Mouse (Mus musculus): ENCODE measurements around the gene Slc25a43.

The Slc25a43 gene

DNA sequence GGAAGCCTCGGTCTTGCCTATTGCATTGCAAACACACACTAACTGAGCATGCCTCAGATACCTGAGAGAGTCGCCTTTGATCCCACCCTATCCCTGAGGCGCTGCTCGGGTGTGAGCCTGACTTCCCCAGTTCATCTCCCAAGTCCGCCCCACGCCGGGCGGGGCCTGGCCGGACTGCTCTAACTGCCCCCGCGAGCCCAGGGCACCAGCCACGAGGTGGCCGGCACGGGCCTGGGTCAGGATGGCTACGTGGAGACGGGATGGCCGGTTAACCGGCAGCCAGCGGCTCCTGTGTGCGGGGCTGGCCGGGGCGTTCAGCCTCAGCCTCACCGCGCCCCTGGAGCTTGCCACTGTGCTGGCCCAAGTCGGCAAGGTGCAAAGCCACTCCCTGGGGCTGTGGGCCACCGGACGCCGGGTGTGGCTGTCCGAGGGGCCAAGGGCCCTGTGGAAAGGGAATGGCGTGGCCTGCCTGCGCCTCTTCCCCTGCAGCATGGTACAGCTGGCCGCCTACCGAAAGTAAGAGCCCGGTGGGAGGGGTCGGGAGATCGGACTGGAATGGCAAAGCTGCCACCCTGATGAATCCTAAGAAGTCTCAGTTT lies at the start of gene Slc25a43:
Gene Slc25a43 (plus strand): TSS at position 157 of the 599 bp plus-strand sequence.
- DNase-seq (ENCODE audit: low read depth, low spot score): no peak

DNA sequence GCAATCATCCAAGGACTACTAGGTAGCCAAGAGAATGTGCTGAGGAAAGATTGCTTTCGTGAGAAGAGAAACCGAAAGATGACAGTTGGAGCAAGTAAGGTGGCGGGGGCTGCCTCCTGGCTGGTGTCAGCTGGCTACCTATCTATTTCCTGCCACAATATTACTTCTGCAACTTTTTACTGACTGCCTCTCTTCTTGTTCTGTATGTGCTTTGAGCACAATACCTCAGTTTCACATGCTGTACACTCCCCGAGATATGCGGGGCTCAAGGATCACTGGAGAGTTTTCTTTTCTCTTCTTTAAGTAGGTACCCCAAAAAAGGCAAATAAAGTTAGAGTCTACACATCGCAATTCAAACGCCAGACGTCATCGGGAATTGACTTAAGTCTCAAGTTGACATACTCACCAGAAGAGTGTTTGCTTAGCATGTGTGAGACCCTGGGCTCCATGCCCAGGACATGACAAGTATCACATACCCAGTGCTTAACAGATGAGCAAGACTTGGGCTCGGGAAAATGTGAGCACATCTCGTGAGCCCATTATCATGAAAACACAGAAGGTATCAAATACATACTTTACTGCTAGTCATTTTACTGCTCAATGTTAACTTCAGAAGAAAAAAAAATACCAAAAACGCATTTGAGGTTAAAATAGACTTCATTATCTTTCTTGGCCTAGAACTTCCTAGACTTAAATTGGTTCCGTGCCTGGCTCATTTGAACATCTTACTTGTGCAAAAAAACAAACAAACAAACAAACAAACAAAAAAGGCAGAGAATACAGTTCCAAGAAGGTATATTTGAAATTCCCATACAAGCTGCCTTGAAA lies 3.1 kb upstream of the Slc25a43 start:
- DNase-seq (ENCODE audit: low read depth, low spot score): no peak

DNA sequence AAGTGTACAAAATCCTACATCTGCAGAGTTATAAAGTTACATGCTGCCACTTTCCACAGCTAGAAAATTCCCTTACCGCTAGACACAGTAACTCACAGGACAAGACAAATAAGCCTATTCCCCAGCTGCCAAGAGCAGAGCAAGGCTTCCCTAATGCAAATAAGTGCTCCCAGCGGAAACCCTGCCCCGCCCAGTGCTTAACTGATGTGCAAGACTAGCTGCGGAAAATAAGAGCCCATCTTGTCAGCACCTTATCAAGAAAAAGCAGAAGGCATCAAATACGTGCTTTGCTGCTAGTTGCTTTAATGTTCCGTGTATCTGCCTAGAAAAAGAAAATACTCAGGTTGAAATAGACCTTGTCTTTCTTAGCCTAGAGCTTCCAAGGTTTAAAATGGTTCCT lies 2.2 kb upstream of the Slc25a43 start:
- no peak for DNase-seq (ENCODE audit: low read depth, low spot score)

DNA sequence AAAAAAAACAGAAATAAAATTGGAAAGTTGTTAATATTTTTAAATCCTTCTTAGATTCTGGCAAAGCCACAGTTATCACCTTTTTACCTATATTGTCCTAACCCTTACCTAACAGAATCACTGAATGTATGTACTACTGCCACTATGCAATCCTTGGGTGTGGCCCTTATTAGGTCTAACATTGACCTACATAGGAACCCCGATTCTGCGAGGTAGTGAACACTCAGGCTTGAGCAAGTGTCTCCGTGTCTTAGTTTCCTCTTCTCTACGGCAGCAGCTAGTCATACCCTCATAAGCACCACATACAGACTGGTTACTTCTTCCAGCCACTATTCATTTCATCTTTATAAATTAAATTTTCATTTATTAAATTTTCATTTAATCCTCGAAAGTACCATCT lies 715 bp upstream of the Slc25a43 start:
- DNase-seq (ENCODE audit: low read depth, low spot score): no peak

DNA sequence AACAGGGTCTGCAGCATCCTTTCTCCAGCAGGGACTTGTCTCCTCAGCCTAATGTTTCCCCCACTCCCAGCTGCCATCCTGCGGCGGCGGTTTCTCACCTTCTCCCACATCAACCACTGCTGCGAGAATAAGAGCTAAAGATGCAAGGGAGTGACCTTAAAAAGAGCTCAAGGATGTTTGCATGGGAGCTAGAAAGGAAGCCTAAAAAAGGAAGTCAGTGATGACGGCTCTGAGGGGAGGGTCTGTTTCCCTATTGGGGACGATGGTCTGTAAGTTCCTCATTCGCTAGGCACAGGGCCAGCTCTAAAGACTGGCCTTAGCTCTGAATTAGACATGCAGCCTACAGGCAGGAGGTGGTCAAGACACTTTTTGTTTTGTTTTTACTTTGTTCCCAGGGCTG lies 1.3 kb downstream of the Slc25a43 start:
- no peak for DNase-seq (ENCODE audit: low read depth, low spot score)

DNA sequence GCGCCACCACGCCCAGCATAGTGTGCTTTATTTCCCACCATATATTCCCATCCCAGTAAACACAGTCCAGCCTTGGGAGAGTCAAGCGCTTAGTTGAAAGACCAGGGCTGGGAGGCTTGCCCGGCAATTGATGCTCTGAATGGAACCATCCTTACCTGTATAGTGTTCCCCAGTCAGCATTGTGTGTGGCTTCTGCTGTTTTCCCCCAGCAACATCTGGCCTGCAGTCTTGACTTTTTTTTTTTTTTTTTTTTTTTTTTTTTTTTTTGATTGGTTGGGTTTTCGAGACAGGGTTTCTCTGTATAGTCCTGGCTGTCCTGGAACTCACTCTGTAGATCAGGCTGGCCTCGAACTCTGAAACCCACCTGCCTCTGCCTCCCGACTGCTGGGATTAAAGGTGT lies 1.9 kb downstream of the Slc25a43 start:
- DNase-seq (ENCODE audit: low read depth, low spot score): no peak

DNA sequence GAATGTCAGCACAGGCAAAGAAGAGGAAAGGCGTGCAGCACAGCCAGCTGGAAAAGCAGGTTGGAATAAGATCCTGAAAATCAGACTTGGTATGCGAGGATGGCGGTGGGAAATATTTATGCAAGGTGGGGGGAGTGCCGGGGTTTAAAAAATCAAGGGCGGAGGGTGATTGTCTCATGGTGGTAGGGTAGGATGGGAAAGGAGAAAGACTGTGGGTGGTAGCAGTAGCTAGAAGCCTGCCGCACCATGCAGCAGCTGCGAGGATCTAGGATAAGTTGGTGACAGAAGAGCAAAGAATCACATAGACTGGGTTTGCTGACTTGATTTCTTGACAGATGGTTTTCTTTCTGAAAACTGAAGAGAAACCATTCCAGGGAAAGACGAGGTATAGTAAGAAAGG lies 3.3 kb downstream of the Slc25a43 start:
- DNase-seq (ENCODE audit: low read depth, low spot score): no peak

DNA sequence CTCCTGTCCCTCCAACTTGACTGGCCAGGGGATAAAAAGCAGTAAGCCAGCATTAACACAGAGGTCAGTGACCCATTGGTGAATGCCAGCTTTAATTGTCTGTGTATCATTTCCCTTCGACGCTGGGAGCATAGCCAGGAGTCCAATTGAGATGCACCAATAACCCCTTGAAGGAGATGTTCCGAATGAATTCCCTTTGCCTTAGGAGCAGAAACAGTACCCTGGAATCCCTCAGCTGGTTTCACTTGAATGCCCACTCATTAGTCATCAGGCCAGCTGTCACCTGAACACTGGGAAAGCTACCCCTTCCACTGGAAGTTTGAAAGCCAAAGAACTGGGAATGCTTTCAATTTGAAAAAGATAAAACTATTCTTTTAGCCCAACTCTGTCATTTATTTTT lies 5.1 kb downstream of the Slc25a43 start:
- DNase-seq (ENCODE audit: low read depth, low spot score): no peak

DNA sequence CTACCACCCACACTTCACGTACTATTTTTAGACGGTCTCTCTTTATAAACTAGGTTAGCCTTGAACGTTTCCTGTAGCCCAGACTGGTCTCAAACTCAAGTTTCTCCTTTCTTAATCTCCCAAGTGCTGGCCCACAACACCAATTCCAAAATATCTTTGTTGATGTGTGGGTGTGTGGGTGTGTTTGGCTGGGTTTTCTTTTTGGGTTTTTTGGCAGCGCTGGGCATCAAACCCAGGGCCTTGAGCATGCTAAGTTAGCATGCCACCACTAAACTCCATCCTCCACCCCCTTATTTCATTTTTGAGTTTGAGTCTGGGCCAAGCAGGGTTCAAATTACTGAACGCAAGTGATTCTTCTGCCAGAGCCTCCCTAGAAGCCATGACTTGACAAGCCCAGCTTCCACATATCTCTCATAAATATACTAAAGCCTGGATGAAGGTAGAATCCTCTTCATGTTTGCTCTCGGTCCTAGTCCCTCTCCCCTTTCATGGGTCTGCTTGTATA lies 5.9 kb downstream of the Slc25a43 start:
- no peak for DNase-seq (ENCODE audit: low read depth, low spot score)

DNA sequence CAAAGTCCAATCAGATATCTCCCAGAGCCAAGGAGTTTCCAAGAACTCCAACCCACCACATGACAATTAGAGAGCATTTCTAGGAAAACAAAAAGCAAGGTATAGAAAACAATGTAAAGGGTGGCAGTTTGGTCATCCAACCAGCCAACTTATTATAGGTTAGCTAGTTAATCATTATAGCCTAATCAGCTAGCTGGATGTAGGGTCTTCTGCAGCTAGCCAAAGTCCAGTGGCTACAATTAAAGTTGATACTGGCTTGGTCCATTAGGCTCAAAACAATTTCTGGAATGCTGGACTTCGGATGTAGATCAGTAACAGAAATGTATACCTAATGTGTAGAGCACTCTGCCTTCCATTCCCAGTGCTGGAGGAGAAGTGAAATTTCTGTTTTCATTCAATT lies 7.1 kb downstream of the Slc25a43 start:
- DNase-seq (ENCODE audit: low read depth, low spot score): no peak

DNA sequence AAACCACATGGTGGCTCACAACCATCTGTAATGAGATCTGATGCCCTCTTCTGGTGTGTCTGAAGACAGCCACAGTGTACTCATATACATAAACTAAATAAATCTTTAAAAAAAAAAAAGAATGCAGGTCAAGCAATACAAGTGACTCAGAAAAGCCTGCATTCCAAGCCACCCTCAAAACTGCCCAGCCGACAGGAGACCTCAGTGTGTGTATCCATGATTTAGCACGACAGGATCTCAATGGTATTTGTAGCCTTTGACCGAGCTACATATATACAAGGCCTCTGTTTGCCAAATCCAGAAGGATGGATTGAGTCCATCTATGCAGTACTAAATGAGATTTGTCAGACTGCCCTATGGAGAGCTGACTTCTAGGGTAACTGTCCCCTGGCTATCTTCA lies 9.1 kb downstream of the Slc25a43 start:
- no peak for DNase-seq (ENCODE audit: low read depth, low spot score)

DNA sequence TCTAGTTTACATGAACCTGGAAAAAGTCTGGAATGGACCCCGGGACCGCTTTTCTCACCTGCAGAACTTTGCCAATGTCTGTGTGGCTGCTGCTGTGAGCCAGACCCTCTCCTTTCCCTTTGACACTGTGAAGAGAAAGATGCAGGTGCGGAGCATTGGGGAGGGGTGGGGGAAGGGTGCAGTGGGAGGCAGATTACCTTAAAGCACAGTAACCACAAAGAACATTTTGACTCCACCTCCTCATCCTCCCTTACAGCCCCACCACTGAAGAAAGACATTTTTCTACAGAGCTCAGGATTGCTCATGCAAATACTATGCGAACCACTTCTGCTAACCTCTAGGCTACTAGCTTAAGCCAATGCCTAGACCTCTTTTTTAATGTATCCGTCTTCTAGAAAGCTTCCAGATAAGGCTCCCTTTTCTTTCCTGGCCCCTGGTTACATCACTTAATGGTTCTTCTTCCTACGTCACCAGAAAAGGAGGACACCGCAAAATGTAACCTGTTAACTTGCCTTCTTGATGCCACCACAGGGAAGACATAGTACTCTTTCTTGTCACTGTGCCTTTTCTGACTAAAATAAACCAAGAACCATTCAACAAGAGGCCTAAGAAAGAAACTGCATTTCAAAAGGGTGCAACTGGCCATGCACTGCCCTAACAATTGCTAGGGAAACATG lies 14.5 kb downstream of the Slc25a43 start:
- DNase-seq (ENCODE audit: low read depth, low spot score): no peak

DNA sequence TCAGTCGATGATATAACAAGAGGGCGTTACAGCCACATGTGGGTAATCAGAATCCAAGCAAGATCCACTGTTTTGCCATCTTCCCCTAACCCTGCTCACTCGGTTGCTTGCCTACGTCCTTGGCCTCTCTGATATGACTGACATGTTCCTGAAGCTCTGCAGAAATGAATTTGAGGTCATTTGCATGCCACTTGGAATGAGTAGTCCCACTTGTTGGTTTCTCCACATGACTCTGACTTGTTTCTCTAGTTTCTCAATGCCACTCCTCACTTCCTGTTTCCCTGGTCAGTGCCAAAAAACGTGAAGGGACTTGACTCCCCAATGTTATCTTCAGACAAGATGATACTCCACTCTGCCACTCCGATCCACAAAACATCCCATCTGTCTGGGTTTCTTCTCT lies 15.1 kb downstream of the Slc25a43 start:
- no peak for DNase-seq (ENCODE audit: low read depth, low spot score)

DNA sequence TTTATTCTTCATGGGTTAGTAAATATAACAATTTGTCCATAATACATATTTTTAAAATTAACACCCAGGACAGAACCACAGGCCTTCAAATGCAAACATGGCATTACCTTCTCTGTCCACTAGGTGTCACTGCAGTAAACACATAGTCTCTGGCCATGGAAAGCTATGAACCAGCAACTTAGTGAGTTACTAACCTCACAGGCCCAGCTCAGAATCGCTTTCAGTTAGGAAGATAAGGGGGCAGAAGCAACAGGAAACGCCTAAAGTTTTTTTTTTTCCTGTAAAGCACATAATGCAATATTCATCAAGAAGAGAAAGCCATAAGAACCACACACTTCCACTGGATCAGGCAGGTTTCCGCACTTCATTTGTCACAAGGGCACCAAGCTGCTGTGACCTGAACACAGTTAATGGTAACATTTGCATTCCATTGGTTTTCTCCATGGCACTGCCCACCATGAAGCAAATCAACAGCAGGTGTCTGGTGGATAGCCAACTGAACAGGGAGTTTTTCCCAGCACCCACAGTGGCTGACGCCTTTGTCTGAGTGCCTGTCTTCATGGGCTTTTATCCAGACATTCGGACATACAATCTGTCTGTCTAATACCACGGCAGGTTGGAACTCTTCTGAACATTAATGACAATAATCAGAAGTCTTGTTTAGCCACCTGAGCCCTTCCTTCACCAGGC lies 17.6 kb downstream of the Slc25a43 start:
- no peak for DNase-seq (ENCODE audit: low read depth, low spot score)

DNA sequence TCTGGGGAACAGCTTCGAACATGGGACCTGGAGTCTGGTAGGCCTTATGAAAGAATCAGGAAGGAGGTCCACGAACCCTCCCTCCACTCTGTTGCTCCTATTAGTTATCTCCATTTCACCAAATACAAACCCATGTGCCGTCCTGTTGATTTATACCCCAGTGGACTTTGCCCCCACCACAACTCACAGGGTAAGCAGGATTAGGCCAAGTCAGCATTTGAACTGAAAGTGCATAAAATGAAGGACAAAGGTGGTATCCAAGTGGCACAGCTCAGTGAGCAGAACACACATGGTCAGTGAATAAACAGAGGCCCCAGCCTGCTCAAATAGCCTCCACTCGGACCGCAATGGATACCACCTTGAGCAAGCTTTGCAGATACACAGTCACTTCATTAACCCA lies 18.8 kb downstream of the Slc25a43 start:
- DNase-seq (ENCODE audit: low read depth, low spot score): no peak

DNA sequence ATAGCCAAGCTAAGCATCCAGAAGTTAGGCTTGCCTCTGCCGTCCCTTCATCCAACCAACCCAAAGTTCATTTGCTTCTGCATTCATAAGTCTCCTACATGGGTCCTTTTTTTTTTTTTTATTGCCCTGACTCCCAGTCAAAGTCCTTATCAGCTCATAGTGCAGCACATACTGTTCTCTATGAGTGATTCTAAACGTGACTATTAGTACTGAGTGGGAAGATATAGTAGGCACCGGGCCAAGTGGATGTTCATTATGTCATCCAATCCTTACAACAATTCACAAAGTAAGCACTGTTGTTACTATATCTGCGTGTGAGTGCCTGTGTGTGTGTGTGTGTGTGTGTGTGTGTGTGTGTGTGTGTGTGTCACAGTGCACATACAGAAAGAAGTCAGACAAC lies 19.4 kb downstream of the Slc25a43 start:
- no peak for DNase-seq (ENCODE audit: low read depth, low spot score)

DNA sequence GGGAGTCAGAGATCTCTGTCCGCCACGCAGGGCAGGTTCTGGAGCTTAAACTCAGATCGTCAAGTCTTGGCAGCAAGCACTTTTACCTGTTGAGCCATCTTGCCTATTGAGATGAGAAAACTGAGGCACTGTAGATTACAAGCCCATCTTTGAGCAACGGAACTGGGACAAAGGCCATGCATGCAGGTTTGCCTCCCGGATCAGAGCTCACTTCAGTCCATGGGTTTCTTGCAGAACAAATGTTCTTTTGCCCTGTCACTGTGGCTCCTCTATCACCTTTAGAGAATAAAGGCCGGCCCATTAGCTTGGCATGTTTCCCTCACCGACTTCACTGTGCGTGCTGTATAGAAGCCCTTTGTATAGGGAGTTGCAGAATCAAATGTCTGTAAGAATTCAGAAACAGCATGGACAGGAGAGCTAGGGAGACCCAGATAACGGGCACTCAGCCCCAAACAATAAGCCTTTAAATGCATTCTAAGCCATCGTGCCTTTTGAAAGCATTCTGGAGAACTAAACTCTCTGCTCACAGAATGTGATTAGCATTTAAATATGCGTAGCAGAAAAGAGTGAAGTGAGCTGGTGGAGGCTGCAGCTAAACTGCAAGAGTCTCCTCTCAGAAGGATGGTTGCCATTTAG lies 20.0 kb downstream of the Slc25a43 start:
- no peak for DNase-seq (ENCODE audit: low read depth, low spot score)

DNA sequence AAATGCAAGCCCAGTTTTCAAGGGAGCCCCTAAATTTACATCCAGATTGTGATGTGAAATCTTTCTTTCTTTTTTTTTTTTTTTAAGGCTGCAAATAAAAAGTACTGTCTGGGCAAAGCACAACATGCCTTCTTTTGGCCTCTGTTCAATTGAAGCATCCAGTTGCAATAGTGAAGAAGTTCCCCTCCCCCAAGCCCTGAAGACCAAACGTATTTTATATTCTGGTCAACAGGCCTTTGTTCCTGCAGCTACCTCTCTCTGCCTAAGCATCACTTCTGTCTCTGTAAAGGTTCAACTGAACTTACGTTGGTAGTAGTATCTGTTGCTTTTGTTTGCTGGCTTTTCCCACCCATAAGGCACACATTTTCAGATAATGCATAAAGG lies 20.5 kb downstream of the Slc25a43 start:
- DNase-seq (ENCODE audit: low read depth, low spot score): no peak

DNA sequence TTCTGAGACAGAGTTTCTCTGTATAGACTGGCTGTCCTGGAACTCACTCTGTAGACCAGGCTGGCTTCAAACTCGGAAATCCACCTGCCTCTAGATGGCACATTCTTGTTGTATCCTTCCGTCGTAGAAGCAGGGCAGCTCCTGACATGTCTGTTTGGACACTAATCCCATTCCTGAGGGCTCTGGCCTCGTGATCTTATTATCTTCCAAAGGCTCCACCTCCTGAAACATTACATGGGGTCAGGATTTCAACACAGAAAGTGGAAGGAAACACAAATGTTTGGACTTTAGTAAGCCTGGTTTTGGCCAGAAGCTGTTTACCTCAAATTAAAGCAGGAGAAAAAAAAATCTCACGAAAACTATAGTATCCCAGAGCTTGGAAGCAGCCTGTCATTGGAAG lies 23.9 kb downstream of the Slc25a43 start:
- no peak for DNase-seq (ENCODE audit: low read depth, low spot score)

DNA sequence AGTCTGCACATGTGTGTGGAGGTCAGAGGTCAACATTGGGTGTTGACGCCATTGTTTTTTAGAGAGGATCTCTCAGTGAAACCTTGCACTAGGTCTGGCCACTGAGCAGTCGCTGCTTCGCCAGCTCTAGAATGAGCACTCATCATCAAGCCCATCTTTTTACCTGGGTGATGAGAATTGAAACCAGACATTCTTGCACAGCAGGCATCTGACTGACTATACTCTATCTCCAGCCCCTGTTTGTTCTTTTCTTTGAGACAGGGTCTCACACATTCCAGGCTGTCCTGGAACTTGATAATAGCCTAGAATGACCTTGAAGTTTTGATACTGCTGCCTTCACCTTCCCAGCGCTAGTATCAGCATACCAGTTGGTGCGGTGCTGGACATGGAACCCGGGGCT lies 29.1 kb downstream of the Slc25a43 start:
- no peak for DNase-seq (ENCODE audit: low read depth, low spot score)

DNA sequence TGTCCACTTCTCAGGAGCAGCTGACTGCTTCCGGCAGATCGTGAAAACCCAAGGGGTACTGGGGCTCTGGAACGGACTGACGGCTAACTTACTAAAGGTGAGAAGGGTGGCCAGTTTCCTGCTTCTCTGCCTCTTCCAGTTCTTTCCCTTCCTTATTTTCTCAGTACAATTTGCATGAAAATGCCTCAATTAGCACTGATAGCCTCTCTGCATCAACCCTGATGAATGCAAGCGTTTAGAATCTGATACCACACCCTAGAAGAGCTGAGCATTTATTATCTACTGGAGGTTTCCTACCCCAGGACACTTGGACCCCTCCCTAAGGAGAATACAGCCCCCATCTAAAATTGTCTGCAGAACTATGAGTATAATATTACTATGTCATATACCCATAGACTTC lies 32.1 kb downstream of the Slc25a43 start:
- no peak for DNase-seq (ENCODE audit: low read depth, low spot score)

DNA sequence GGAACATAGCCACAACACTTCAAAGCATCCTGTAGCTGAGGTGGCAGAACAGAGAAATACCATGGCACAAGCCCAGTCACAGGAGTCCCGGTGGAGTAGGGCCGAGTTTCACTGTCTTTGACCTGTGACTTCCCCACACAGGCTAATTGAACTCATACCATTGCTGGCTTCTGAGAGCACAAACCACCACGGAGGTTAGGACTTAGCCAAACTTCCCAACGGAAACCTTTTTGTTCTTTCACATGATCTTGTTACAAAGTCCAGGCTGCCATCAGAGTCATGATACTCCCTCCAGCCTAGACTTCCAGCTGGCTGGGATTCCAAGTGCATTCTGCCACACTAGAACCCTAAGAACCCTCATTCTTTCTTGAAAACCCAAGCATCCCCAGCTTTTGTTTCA lies 34.2 kb downstream of the Slc25a43 start:
- no peak for DNase-seq (ENCODE audit: low read depth, low spot score)

All from brain, embryonic 18.5 days (tissue).